Mouse (Mus musculus): ENCODE measurements around the gene Tbc1d1. TPM values are rescaled to one million over a fixed set of nuclear protein-coding genes. Genes with fewer than 3 reads are reported as not detected.

The Tbc1d1 gene
- polyA plus RNA-seq, 1 experiment from 2014 or later, result 59.4 TPM

GRCm38 (mm10) chr5:64381538-64381937 is 225.4 kb downstream of the Tbc1d1 start:
- no peak overlapping the region for H3K9ac ChIP-seq (ENCODE audit: low read depth, low read length)
- no peaks in the 10 kb centered on the region for H3K36me3 ChIP-seq (ENCODE audit: control insufficient read depth, insufficient read depth)
- WGBS, result 33% methylated on average over 8 of the region's 8 CpGs
- H3K9me3 ChIP-seq (ENCODE audit: control insufficient read depth), result no peaks in the 10 kb centered on the region
- ATAC-seq, result no peak
- peak overlapping the region; percentile 55; the same call in 1 of the 2 replicates for H3K27ac ChIP-seq (ENCODE audit: low read depth, low read length)
- no peak overlapping the region for H3K4me2 ChIP-seq (replicated peaks; ENCODE audit: low read depth)
- H3K4me3 ChIP-seq (ENCODE audit: low read depth, low read length), result no peak overlapping the region
- H3K27me3 ChIP-seq (replicated peaks; ENCODE audit: control insufficient read depth, insufficient read depth, low read length), result no peaks in the 10 kb centered on the region
- H3K4me1 ChIP-seq (replicated peaks; ENCODE audit: control insufficient read depth, insufficient read depth, low read length), result peaks cover 8% of the 10 kb centered on the region; the same call in 1 of the 2 replicates
- no peak for TF ChIP-seq CTCF (IDR thresholded peaks at IDR 0.05; ENCODE audit: low read depth)

GRCm38 (mm10) chr5:64382451-64383057 is 226.4 kb downstream of the Tbc1d1 start:
- Histone ChIP-seq H3K9ac (ENCODE audit: low read depth, low read length) (no peak overlapping the region), H3K27ac (ENCODE audit: low read depth, low read length) (no peak overlapping the region), H3K4me2 (replicated peaks; ENCODE audit: low read depth) (0 out of 2 replicates have a peak overlapping the region, but pooled peaks have one; percentile 13), H3K9me3 (ENCODE audit: control insufficient read depth) (no peaks in the 10 kb centered on the region), H3K4me1 (replicated peaks; ENCODE audit: control insufficient read depth, insufficient read depth, low read length) (peaks cover 8% of the 10 kb centered on the region; the same call in 1 of the 2 replicates), H3K27me3 (replicated peaks; ENCODE audit: control insufficient read depth, insufficient read depth, low read length) (no peaks in the 10 kb centered on the region), H3K4me3 (ENCODE audit: low read depth, low read length) (no peak overlapping the region), H3K36me3 (ENCODE audit: control insufficient read depth, insufficient read depth) (no peaks in the 10 kb centered on the region)
- 11% methylated on average over 8 of the region's 8 CpGs for WGBS
- peak; percentile 99 for TF ChIP-seq CTCF (IDR thresholded peaks at IDR 0.05; ENCODE audit: low read depth)
- peak; percentile 70 for ATAC-seq

GRCm38 (mm10) chr5:64383215-64383614 is 227.1 kb downstream of the Tbc1d1 start:
- H3K27ac ChIP-seq (ENCODE audit: low read depth, low read length), result no peak overlapping the region
- WGBS, result 53% methylated on average over 4 of the region's 4 CpGs
- no peak for TF ChIP-seq CTCF (IDR thresholded peaks at IDR 0.05; ENCODE audit: low read depth)
- ATAC-seq, result 0 out of 2 replicates have a peak, but pooled peaks have one; percentile 1
- no peak overlapping the region for H3K4me2 ChIP-seq (replicated peaks; ENCODE audit: low read depth)
- H3K27me3 ChIP-seq (replicated peaks; ENCODE audit: control insufficient read depth, insufficient read depth, low read length), result no peaks in the 10 kb centered on the region
- no peaks in the 10 kb centered on the region for H3K9me3 ChIP-seq (ENCODE audit: control insufficient read depth)
- peaks cover 8% of the 10 kb centered on the region; the same call in 1 of the 2 replicates for H3K4me1 ChIP-seq (replicated peaks; ENCODE audit: control insufficient read depth, insufficient read depth, low read length)
- no peak overlapping the region for H3K4me3 ChIP-seq (ENCODE audit: low read depth, low read length)
- H3K9ac ChIP-seq (ENCODE audit: low read depth, low read length), result no peak overlapping the region
- H3K36me3 ChIP-seq (ENCODE audit: control insufficient read depth, insufficient read depth), result no peaks in the 10 kb centered on the region

GRCm38 (mm10) chr5:64384546-64384945 is 228.4 kb downstream of the Tbc1d1 start:
- H3K9ac ChIP-seq (ENCODE audit: low read depth, low read length), result no peak overlapping the region
- no peaks in the 10 kb centered on the region for H3K9me3 ChIP-seq (ENCODE audit: control insufficient read depth)
- TF ChIP-seq CTCF (IDR thresholded peaks at IDR 0.05; ENCODE audit: low read depth), result no peak
- H3K4me1 ChIP-seq (replicated peaks; ENCODE audit: control insufficient read depth, insufficient read depth, low read length), result peaks cover 13% of the 10 kb centered on the region
- WGBS, result 95% methylated on average over 6 of the region's 6 CpGs
- no peak overlapping the region for H3K27ac ChIP-seq (ENCODE audit: low read depth, low read length)
- no peak overlapping the region for H3K4me2 ChIP-seq (replicated peaks; ENCODE audit: low read depth)
- H3K4me3 ChIP-seq (ENCODE audit: low read depth, low read length), result no peak overlapping the region
- H3K36me3 ChIP-seq (ENCODE audit: control insufficient read depth, insufficient read depth), result no peaks in the 10 kb centered on the region
- H3K27me3 ChIP-seq (replicated peaks; ENCODE audit: control insufficient read depth, insufficient read depth, low read length), result no peaks in the 10 kb centered on the region
- no peak for ATAC-seq

GRCm38 (mm10) chr5:64386996-64387395 is 230.9 kb downstream of the Tbc1d1 start:
- H3K36me3 ChIP-seq (ENCODE audit: control insufficient read depth, insufficient read depth), result no peaks in the 10 kb centered on the region
- ATAC-seq, result no peak
- no peak overlapping the region for H3K27ac ChIP-seq (ENCODE audit: low read depth, low read length)
- H3K9me3 ChIP-seq (ENCODE audit: control insufficient read depth), result no peaks in the 10 kb centered on the region
- H3K27me3 ChIP-seq (replicated peaks; ENCODE audit: control insufficient read depth, insufficient read depth, low read length), result no peaks in the 10 kb centered on the region
- H3K9ac ChIP-seq (ENCODE audit: low read depth, low read length), result no peak overlapping the region
- WGBS, result 66% methylated on average over 3 of the region's 3 CpGs
- TF ChIP-seq CTCF (IDR thresholded peaks at IDR 0.05; ENCODE audit: low read depth), result no peak
- H3K4me3 ChIP-seq (ENCODE audit: low read depth, low read length), result no peak overlapping the region
- no peak overlapping the region for H3K4me2 ChIP-seq (replicated peaks; ENCODE audit: low read depth)
- H3K4me1 ChIP-seq (replicated peaks; ENCODE audit: control insufficient read depth, insufficient read depth, low read length), result peaks cover 26% of the 10 kb centered on the region

GRCm38 (mm10) chr5:64389202-64389929 is 233.3 kb downstream of the Tbc1d1 start:
- H3K27ac ChIP-seq (ENCODE audit: low read depth, low read length), result peak overlapping the region; percentile 35; the same call in 1 of the 2 replicates
- H3K4me3 ChIP-seq (ENCODE audit: low read depth, low read length), result no peak overlapping the region
- no peak for TF ChIP-seq CTCF (IDR thresholded peaks at IDR 0.05; ENCODE audit: low read depth)
- 17% methylated on average over 6 of the region's 6 CpGs for WGBS
- H3K4me2 ChIP-seq (replicated peaks; ENCODE audit: low read depth), result no peak overlapping the region
- H3K27me3 ChIP-seq (replicated peaks; ENCODE audit: control insufficient read depth, insufficient read depth, low read length), result no peaks in the 10 kb centered on the region
- peak; percentile 69 for ATAC-seq
- H3K36me3 ChIP-seq (ENCODE audit: control insufficient read depth, insufficient read depth), result no peaks in the 10 kb centered on the region
- no peak overlapping the region for H3K9ac ChIP-seq (ENCODE audit: low read depth, low read length)
- no peaks in the 10 kb centered on the region for H3K9me3 ChIP-seq (ENCODE audit: control insufficient read depth)
- H3K4me1 ChIP-seq (replicated peaks; ENCODE audit: control insufficient read depth, insufficient read depth, low read length), result peaks cover 26% of the 10 kb centered on the region

All from intestine, postnatal 0 days (tissue).